Mouse (Mus musculus) G1E (cell line): ENCODE results near the gene Akt3.

ENCODE experiments used
- CTCF ChIP-seq: IDR thresholded peaks from 2 replicates; pipeline ENCODE4 v1.5.1; 2012; ENCODE audit warnings: low read depth, low read length, inconsistent platforms, mixed read lengths
- GATA2 ChIP-seq: IDR thresholded peaks from 2 replicates; pipeline ENCODE4 v1.6.1; 2012; ENCODE audit warnings: low read depth, low read length, inconsistent platforms, borderline replicate concordance
- POLR2AphosphoS5 ChIP-seq: IDR thresholded peaks from 2 replicates; pipeline ENCODE4 v1.6.1; 2012; ENCODE audit warnings: low read depth, low read length, inconsistent platforms; ENCODE audit not compliant: insufficient replicate concordance

DNA sequence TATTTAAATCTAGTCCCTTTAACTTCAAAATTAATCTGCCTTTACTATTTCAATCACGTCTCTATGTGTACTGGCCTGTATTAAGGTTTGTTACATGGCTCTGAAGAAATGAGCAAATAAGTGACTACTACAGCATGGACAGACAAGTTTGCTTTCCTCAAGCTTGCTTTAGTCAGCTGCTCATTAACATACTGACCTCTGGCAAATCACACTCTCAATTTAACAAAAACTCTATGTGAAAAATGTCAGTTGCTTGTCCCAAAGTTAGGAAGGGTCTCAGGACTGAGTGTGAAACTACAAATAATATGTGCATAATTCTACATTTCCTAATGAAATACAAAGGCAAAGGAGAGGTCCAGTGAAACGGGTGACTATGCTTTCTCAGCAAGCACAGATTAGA lies 109.3 kb downstream of the Akt3 start:
- no peak for TF ChIP-seq GATA2
- TF ChIP-seq CTCF, result no peak
- TF ChIP-seq POLR2AphosphoS5, result no peak
